Mouse (Mus musculus) cerebral cortex, adult 2 months (tissue): ENCODE data around the gene Rdx.

Source experiments
- WGBS: fragments of 180-500 bp; shearing (Covaris S2); methylation state at CpG from one replicate; pipeline ENCODE4 v1.1.7; 2018; 5-methylcytosine and 5-hydroxymethylcytosine counted together

The Rdx gene

DNA sequence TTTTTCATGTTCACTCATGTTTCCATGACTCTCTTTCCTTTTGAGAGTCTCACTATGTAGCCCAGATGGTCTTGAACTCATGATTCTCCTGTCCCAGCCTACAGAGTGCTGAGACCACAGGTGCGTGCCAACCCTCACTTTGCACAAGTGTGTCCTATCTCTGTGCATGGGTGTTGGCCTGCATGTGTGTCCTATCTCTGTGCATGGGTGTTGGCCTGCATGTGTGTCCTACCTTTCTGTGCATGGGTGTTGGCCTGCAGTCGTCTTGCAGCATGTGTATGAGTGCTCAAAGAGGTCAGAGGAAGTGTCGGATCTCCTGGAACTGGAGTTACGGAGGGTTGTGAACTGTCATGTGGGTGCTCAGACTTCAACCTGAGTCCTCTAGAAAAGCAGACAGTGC is 72.2 kb downstream of the Rdx start:
- WGBS, result 96% methylated on average over 4 of the region's 4 CpGs

DNA sequence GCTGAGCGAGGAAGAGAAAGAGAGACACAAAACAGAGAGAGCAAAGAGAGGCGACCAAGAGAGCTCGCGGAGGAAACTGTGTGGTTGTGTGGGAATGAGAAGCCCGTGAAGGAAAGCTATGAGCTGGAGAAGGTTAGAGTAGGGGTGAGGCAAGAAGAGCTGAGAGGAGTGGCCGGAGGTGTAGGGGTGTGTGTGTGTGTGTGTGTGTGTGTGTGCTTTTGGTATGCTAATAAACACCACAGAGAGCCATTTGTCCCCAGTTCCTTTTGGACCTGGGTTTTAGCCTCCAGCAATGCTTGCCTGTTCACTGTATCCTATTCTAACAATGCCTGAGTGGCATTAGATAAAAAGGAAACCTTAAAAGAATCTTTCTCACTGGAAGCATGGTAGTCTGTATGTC is 78.3 kb downstream of the Rdx start:
- 84% methylated on average over 6 of the region's 6 CpGs for WGBS

DNA sequence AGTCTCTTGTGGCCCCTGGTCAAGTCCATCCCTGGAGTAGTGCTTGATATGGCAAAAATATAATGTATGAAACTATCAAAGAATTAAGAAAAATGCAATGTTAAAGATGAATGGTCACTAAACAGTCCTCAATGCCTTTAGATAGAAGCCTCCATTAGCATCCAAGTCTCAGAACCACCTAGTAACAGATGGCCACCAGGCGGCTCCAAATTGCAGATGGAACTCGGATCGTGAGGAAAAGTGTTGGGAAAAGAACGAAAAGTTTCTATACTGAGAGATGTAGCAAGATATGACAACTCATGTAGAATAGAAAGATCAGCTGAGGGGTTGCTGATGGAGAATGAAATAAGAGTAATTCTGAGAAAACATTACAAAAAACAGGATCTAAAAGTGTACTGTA is 83.4 kb downstream of the Rdx start:
- WGBS, result 31% methylated on average over 4 of the region's 4 CpGs

DNA sequence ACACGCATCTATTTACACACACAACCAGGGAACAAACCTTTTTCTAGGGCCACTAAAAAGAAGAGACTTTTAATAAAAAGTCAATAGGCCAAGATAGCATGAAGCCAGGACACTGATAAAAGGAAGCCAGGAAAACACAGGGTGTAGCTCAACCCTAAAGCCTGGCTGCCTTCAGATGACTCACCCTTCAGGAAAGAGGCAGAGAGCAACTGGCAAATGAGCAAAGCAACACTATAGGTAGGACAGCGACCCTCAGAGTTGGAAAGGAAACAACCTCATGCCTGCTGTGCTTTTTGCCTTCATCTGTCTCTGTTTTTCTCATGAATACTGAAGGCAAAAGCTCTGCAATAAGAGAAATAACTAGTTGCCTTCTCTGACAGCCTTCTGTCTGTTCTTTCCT is 85.8 kb downstream of the Rdx start:
- WGBS, result 70% methylated on average over 2 of the region's 2 CpGs
